Mouse (Mus musculus): Measurements from ENCODE around the gene Egfr. TPM values are rescaled to one million over a fixed set of nuclear protein-coding genes. Genes with fewer than 3 reads are reported as not detected.

The Egfr gene
- total and polyA plus RNA-seq, 2 experiments from 2014 or later = 6.6 to 15.3 TPM

DNA sequence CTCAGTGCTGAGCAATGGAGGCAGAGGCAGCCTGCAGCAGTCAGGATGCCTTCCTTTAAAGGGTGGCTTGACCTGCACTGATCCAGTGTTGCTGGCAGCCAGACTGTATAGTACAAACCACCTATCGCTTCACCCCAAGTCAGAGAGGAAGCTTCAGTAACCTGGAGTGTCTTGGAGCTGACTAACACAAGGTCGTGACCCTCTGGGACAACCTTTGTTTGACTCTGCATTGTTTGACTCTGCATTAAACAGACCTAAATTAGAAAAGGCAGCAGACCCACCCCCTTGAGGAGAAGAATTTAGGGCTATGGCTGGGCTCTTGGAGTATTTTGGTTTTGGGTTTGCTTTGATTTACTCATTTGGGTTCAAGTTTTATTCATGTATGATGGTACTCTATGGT lies 117.5 kb downstream of the Egfr start:
- Histone ChIP-seq H3K27ac (ENCODE audit: low read depth, low read length) (no peak overlapping the region), H3K4me1 (ENCODE audit: insufficient read depth) (no peaks in the 10 kb centered on the region), H3K9ac (no peak overlapping the region), H3K9me3 (ENCODE audit: low read length) (no peaks in the 10 kb centered on the region), H3K27me3 (ENCODE audit: insufficient read depth, low read length) (no peaks in the 10 kb centered on the region), H3K4me2 (ENCODE audit: low read depth) (no peak overlapping the region), H3K36me3 (ENCODE audit: insufficient read depth) (no peaks in the 10 kb centered on the region), H3K4me3 (ENCODE audit: low read depth, low read length) (no peak overlapping the region)
- ATAC-seq = no peak
- DNase-seq = no peak
- 57% methylated on average over 2 of the region's 2 CpGs for WGBS
- no peak for TF ChIP-seq CTCF (IDR thresholded peaks at IDR 0.05; ENCODE audit: low read depth)

DNA sequence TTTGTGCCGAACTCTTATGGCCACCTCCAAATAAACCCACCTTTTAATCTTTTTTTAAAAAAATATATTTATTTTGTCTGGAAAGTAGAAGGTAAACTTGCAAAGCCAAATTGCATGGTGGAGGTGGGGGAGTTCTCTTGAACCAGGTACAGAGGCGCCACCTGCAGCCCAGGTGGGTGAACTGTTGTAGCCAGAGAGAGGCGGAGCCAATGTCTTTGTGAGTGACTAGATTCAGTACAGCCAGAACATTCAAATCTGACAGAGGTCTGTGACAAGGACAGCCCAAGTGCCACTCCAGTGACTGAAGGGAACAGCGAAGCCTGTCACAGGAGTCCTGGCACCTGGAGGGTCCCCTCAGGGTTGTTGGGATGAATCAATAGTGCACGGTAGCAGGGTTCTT lies 119.1 kb downstream of the Egfr start:
- Histone ChIP-seq H3K9ac (no peak overlapping the region), H3K36me3 (ENCODE audit: insufficient read depth) (no peaks in the 10 kb centered on the region), H3K4me2 (ENCODE audit: low read depth) (no peak overlapping the region), H3K4me1 (ENCODE audit: insufficient read depth) (no peaks in the 10 kb centered on the region), H3K9me3 (ENCODE audit: low read length) (no peaks in the 10 kb centered on the region), H3K27me3 (ENCODE audit: insufficient read depth, low read length) (no peaks in the 10 kb centered on the region), H3K4me3 (ENCODE audit: low read depth, low read length) (no peak overlapping the region), H3K27ac (ENCODE audit: low read depth, low read length) (no peak overlapping the region)
- TF ChIP-seq CTCF (IDR thresholded peaks at IDR 0.05; ENCODE audit: low read depth) = peak; percentile 29; the same call in 1 of the 2 replicates
- DNase-seq (no peak), ATAC-seq (no peak)
- 68% methylated on average over 5 of the region's 5 CpGs for WGBS

DNA sequence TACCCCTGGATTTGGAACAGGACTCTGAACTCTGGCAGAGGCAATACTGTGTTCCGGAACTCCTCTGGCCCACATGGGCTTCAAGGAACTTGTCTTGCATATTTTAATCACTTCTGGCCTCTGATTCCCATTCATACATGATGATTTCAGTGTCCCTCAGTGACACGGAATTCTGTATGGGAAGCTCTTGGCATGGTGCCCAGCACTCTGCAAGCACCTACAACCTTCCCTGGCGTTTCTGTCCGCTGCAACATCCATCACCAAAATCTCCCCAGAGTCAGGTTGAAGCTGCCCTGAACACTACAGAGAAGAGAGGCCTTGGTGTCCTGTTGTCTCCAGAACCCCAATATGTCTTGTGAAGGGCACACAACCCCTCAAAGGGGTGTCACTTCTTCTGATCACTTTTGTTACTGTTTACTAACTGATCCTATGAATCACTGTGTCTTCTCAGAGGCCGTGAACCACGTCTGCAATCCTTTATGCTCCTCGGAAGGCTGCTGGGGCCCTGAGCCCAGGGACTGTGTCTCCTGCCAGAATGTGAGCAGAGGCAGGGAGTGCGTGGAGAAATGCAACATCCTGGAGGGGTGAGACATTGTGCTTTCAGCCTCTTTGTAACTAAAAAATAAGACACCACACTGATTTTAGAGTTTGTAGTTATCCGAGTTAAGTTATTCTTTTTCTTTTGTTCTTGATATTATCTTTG lies 125.8 kb downstream of the Egfr start:
- ATAC-seq (no peak), DNase-seq (no peak)
- WGBS = 35% methylated on average over 9 of the region's 9 CpGs
- Histone ChIP-seq H3K27ac (ENCODE audit: low read depth, low read length) (no peak overlapping the region), H3K4me3 (ENCODE audit: low read depth, low read length) (no peak overlapping the region), H3K9me3 (ENCODE audit: low read length) (no peaks in the 10 kb centered on the region), H3K9ac (no peak overlapping the region), H3K27me3 (ENCODE audit: insufficient read depth, low read length) (no peaks in the 10 kb centered on the region), H3K36me3 (ENCODE audit: insufficient read depth) (no peaks in the 10 kb centered on the region), H3K4me2 (ENCODE audit: low read depth) (no peak overlapping the region), H3K4me1 (ENCODE audit: insufficient read depth) (no peaks in the 10 kb centered on the region)
- TF ChIP-seq CTCF (IDR thresholded peaks at IDR 0.05; ENCODE audit: low read depth) = no peak

DNA sequence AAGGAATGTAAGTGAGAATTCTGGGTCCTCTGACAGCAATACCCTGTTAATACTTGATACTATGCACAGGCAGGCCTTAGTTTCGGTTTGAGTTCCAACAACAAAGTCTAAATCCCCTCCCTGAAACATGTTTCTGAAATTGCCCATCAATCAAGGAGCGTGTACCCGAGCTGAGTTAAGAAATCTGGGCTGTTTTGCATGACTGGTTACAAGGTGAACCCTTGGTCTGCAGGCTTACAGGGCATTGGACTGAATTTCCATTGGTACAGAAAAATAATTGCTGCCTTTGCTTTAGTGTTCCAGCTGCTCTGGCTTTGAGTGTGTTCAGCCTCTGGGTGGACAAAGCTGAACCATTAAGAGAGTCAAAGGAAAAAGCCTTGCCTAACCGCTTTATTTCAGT lies 129.9 kb downstream of the Egfr start:
- ATAC-seq = peak; percentile 47; the same call in 1 of the 2 replicates
- WGBS = 47% methylated on average over 4 of the region's 4 CpGs

DNA sequence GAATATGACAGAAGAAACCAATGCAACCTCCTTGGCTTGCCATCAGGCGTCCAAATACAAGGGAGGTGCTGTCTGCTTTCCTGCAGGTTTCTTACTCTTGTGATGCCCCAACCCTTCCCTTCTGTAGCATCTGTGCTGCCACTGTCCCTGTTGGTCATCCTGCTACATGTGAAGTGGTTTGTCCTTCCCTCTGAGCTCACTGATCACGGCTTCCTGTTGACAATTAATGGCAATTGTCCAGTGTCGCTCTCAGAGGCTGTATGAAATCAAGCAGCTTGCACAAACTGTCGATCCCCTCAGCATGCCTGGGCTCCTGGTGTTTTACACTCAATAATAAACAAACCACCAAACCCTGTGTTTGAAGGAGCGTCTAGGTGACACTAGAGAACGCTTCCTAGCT lies 134.1 kb downstream of the Egfr start:
- ATAC-seq = no peak
- WGBS = 73% methylated on average over 6 of the region's 6 CpGs

More for the DNA sequence above, 129.9 kb downstream of the Egfr start:
- Histone ChIP-seq H3K9ac (no peak overlapping the region), H3K36me3 (ENCODE audit: insufficient read depth) (no peaks in the 10 kb centered on the region), H3K9me3 (ENCODE audit: low read length) (no peaks in the 10 kb centered on the region), H3K4me3 (ENCODE audit: low read depth, low read length) (no peak overlapping the region), H3K4me2 (ENCODE audit: low read depth) (no peak overlapping the region), H3K27me3 (ENCODE audit: insufficient read depth, low read length) (no peaks in the 10 kb centered on the region), H3K27ac (ENCODE audit: low read depth, low read length) (no peak overlapping the region), H3K4me1 (ENCODE audit: insufficient read depth) (no peaks in the 10 kb centered on the region)
- no peak for TF ChIP-seq CTCF (IDR thresholded peaks at IDR 0.05; ENCODE audit: low read depth)
- no peak for DNase-seq

DNA sequence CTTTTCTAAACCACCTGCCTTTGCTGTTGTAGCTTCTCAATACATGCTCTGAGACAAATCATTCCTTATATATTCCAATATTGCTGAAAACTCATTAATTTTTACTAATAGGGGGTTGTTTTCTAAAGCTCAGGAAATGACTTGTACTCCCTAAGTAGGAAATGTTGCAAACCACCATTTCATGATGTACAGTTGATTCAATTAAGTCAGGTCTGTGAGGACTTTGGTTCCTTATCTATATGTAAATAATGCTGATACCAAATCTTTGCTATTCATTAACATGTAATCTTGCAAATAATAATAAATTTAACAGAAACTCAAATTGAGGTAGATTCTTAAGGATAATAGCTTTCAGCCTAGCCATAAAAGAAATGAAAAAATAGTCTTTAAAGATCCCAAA lies 136.1 kb downstream of the Egfr start:
- Histone ChIP-seq H3K4me1 (ENCODE audit: insufficient read depth) (no peaks in the 10 kb centered on the region), H3K27me3 (ENCODE audit: insufficient read depth, low read length) (no peaks in the 10 kb centered on the region), H3K4me2 (ENCODE audit: low read depth) (no peak overlapping the region), H3K9ac (no peak overlapping the region), H3K36me3 (ENCODE audit: insufficient read depth) (no peaks in the 10 kb centered on the region), H3K9me3 (ENCODE audit: low read length) (no peaks in the 10 kb centered on the region), H3K27ac (ENCODE audit: low read depth, low read length) (no peak overlapping the region), H3K4me3 (ENCODE audit: low read depth, low read length) (no peak overlapping the region)
- no peak for TF ChIP-seq CTCF (IDR thresholded peaks at IDR 0.05; ENCODE audit: low read depth)
- no peak for DNase-seq
- no peak for ATAC-seq

More for the DNA sequence above, 134.1 kb downstream of the Egfr start:
- Histone ChIP-seq H3K27ac (ENCODE audit: low read depth, low read length) (no peak overlapping the region), H3K36me3 (ENCODE audit: insufficient read depth) (no peaks in the 10 kb centered on the region), H3K4me1 (ENCODE audit: insufficient read depth) (no peaks in the 10 kb centered on the region), H3K4me2 (ENCODE audit: low read depth) (no peak overlapping the region), H3K27me3 (ENCODE audit: insufficient read depth, low read length) (no peaks in the 10 kb centered on the region), H3K4me3 (ENCODE audit: low read depth, low read length) (no peak overlapping the region), H3K9ac (no peak overlapping the region), H3K9me3 (ENCODE audit: low read length) (no peaks in the 10 kb centered on the region)
- no peak for DNase-seq
- no peak for TF ChIP-seq CTCF (IDR thresholded peaks at IDR 0.05; ENCODE audit: low read depth)

DNA sequence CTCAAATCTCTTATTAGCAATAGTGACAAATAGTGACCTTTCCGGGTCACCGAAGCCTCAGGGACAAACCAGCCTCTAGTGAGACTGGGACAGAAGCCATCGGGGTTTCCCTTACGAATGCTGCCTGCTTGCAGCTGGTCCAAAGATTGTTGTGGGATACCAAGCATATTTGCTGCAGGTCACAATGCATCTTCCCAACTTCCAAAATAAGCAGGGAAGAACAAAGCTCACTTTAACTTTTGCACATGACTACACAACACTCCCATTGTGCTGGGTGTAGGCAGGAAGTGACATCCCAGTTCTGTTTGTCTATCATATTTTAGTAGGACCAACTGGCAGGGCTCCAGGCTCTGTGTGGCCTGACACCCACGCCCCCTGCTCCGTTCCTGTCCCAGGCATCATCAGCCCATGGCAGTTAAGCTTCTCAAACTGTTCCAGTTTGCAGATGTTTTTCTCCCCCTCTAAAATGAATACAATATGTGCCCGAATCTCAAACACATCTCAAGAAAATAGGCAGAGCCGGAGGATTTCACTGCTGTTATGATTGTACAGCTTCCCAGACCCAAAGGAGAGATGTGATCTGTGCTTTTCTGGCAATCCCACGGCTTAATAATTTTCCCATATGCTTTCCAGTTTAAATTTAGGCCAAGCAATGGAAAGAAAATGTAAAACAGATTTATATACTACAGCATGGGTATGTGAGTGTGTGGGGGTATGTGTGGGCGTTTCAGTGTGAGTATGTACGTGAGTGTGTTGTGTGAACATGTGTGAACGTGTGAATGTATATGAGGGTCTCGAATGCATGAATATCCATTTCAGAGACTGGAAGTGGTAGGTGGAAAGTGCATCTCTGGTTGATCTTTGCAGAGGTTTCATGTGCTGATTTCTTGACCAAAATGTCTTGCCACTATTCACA lies 143.7 kb downstream of the Egfr start:
- H3K4me1 ChIP-seq (ENCODE audit: insufficient read depth) = no peaks in the 10 kb centered on the region; the same call in 1 of the 2 replicates
- WGBS = 76% methylated on average over 13 of the region's 13 CpGs
- no peaks in the 10 kb centered on the region for H3K27me3 ChIP-seq (ENCODE audit: insufficient read depth, low read length)
- TF ChIP-seq CTCF (IDR thresholded peaks at IDR 0.05; ENCODE audit: low read depth) = no peak
- no peaks in the 10 kb centered on the region for H3K36me3 ChIP-seq (ENCODE audit: insufficient read depth)
- no peak overlapping the region for H3K27ac ChIP-seq (ENCODE audit: low read depth, low read length)
- ATAC-seq = peak; percentile 45; the same call in 1 of the 2 replicates
- H3K4me3 ChIP-seq (ENCODE audit: low read depth, low read length) = no peak overlapping the region
- H3K4me2 ChIP-seq (ENCODE audit: low read depth) = no peak overlapping the region
- H3K9ac ChIP-seq = no peak overlapping the region
- H3K9me3 ChIP-seq (ENCODE audit: low read length) = no peaks in the 10 kb centered on the region
- DNase-seq = peak; percentile 7
